Mouse (Mus musculus) limb, embryonic 14.5 days (tissue): ENCODE results near the gene Cdk19. TPM values are rescaled to one million over a fixed set of nuclear protein-coding genes. Genes with fewer than 3 reads are reported as not detected.

Source experiments
- ATAC-seq: fragments of 200-750 bp; cut with Nextera tagmentation; 2 replicates; pipeline ENCODE4 v1.8.0; 2017; ENCODE audit warnings: low read depth, moderate number of reproducible peaks, moderate TSS enrichment; ENCODE audit not compliant: low FRiP score
- DNase-seq: peaks from one replicate; pipeline ENCODE4 v3.0.0-alpha.2; 2015; ENCODE audit warnings: low spot score
- H3K27ac ChIP-seq: fragments of 300-500 bp; sonication (generic); replicated peaks from 2 replicates; pipeline ENCODE4 v1.5.1; 2014; ENCODE audit warnings: low read depth, mild to moderate bottlenecking, low read length, moderate library complexity, mixed read lengths
- H3K27me3 ChIP-seq: fragments of 300-500 bp; sonication (generic); 2 replicates; pipeline ENCODE4 v1.6.1; 2014; ENCODE audit warnings: low read length, mixed read lengths; ENCODE audit not compliant: control insufficient read depth, insufficient read depth
- H3K36me3 ChIP-seq: fragments of 300-500 bp; sonication (generic); 2 replicates; pipeline ENCODE4 v1.6.1; 2014; ENCODE audit warnings: mild to moderate bottlenecking, low read length, moderate library complexity, mixed read lengths; ENCODE audit not compliant: control insufficient read depth, insufficient read depth
- H3K4me1 ChIP-seq: fragments of 300-500 bp; sonication (generic); 2 replicates; pipeline ENCODE4 v1.6.1; 2014; ENCODE audit warnings: antibody characterized with exemption, low read length, mixed read lengths; ENCODE audit not compliant: control insufficient read depth, insufficient read depth
- H3K4me2 ChIP-seq: fragments of 300-500 bp; sonication (generic); replicated peaks from 2 replicates; pipeline ENCODE4 v1.6.1; 2014; ENCODE audit warnings: low read depth, mild to moderate bottlenecking, low read length, moderate library complexity; ENCODE audit not compliant: severe bottlenecking
- H3K4me3 ChIP-seq: fragments of 300-500 bp; sonication (generic); replicated peaks from 2 replicates; pipeline ENCODE4 v1.5.1; 2014; ENCODE audit warnings: low read length
- H3K9ac ChIP-seq: fragments of 300-500 bp; sonication (generic); 2 replicates; pipeline ENCODE4 v1.6.1; 2014; ENCODE audit warnings: mild to moderate bottlenecking, low read depth, low read length, moderate library complexity; ENCODE audit not compliant: severe bottlenecking
- H3K9me3 ChIP-seq: fragments of 300-500 bp; sonication (generic); 2 replicates; pipeline ENCODE4 v1.6.1; 2016; ENCODE audit warnings: low read length; ENCODE audit not compliant: control insufficient read depth
- POLR2A ChIP-seq: fragments of 200-500 bp; IDR thresholded peaks from 2 replicates; pipeline ENCODE4 v1.8.0; 2012; ENCODE audit warnings: inconsistent platforms, mild to moderate bottlenecking, moderate library complexity, borderline replicate concordance; ENCODE audit not compliant: insufficient read depth, insufficient read length; ENCODE audit errors: extremely low read depth
- WGBS: fragments of 180-500 bp; shearing (Covaris S2); extraction: QIAGEN DNeasy Blood & Tissue Kit; methylation state at CpG from one replicate; pipeline ENCODE4 v1.1.7; 2014; 5-methylcytosine and 5-hydroxymethylcytosine counted together
- polyA plus RNA-seq, 2 experiments: library from polyadenylated mRNA; depleted of rRNA in 1 of 2; stranded (reverse) in 1 of 2; unstranded in 1 of 2; fragments of >200 nt; fragmentation: Nextera tagmentation in 1 of 2; extraction: Ambion mirVana in 1 of 2; gene quantifications; 2 replicates each; pipeline versions ENCODE4 v1.2.1 to v1.2.3; 2012 to 2014

Cdk19 gene
- polyA plus RNA-seq, 2 experiments = 12.2 to 13.5 TPM

DNA sequence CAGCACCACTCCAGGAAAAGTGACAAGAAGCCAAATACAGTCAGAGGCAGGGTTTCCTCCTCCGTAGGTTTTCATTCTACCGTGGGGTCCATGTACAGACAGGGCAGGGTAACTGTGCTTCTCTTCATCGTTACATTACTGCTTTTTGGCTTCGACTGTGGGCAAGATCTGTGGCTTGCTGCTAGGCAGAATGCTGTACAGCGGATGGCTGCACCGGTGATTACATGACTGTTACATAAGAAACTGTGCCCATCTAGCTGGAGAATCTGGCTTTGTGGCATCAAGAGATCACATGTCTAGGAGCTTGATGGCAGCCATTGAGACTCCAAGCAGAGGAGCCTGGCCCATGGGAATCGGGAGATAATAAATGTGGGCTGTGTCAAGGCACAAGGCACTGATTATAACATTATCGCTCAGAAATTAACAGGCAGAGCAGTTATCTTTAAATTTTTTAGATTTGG, 187.0 kb downstream of the Cdk19 start:
- no peak for TF ChIP-seq POLR2A
- Histone ChIP-seq H3K36me3 (no peaks in the 10 kb centered on the region), H3K27ac (no peak overlapping the region), H3K27me3 (no peaks in the 10 kb centered on the region), H3K4me2 (no peak overlapping the region), H3K9me3 (no peaks in the 10 kb centered on the region), H3K9ac (no peak overlapping the region), H3K4me3 (no peak overlapping the region), H3K4me1 (peaks cover 15% of the 10 kb centered on the region; the same call in 1 of the 2 replicates)
- DNase-seq (no peak), ATAC-seq (no peak)
- 74% methylated on average over 8 of the region's 8 CpGs for WGBS

DNA sequence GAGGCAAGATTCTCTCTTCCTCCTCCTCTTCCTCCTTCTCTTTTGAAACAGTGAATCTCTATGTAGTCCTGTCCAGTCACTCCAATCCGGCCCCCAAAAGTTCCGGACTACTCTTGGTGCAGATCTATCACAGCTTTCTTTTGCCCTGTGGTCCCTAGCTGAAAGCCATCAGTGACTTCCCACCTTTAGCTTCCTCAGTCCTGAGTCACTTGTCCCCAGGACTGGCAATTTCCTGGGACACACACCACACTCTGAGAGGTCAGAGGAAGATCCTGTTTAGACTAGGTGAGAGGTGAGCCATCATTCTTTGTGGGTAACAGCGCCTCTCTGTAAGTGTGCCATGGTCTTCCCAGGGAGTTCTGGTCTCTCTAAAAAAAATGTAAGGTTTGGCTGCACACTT, 187.6 kb downstream of the Cdk19 start:
- no peak overlapping the region for H3K4me2 ChIP-seq

GRCm38 (mm10) chr10:40527573-40527972, 188.2 kb downstream of the Cdk19 start:
- DNase-seq (no peak), ATAC-seq (no peak)
- H3K9ac ChIP-seq = no peak overlapping the region
- TF ChIP-seq POLR2A = no peak
- no peak overlapping the region for H3K27ac ChIP-seq
- H3K4me1 ChIP-seq = peaks cover 15% of the 10 kb centered on the region; the same call in 1 of the 2 replicates
- 19% methylated on average over 8 of the region's 8 CpGs for WGBS
- no peaks in the 10 kb centered on the region for H3K36me3 ChIP-seq
- no peaks in the 10 kb centered on the region for H3K27me3 ChIP-seq
- H3K4me2 ChIP-seq = no peak overlapping the region
- H3K4me3 ChIP-seq = no peak overlapping the region
- H3K9me3 ChIP-seq = no peaks in the 10 kb centered on the region; the same call in 1 of the 2 replicates

More for the DNA sequence above, 187.6 kb downstream of the Cdk19 start:
- ATAC-seq (no peak), DNase-seq (no peak)
- 85% methylated on average over 3 of the region's 3 CpGs for WGBS
- H3K9me3 ChIP-seq = no peaks in the 10 kb centered on the region; the same call in 1 of the 2 replicates
- H3K9ac ChIP-seq = no peak overlapping the region
- H3K4me1 ChIP-seq = peaks cover 15% of the 10 kb centered on the region; the same call in 1 of the 2 replicates
- no peak for TF ChIP-seq POLR2A
- no peak overlapping the region for H3K27ac ChIP-seq
- H3K27me3 ChIP-seq = no peaks in the 10 kb centered on the region
- no peaks in the 10 kb centered on the region for H3K36me3 ChIP-seq
- no peak overlapping the region for H3K4me3 ChIP-seq

- Histone ChIP-seq H3K4me3 (no peak overlapping the region), H3K36me3 (no peaks in the 10 kb centered on the region), H3K9me3 (no peaks in the 10 kb centered on the region; the same call in 1 of the 2 replicates), H3K9ac (no peak overlapping the region), H3K4me1 (peaks cover 15% of the 10 kb centered on the region; the same call in 1 of the 2 replicates), H3K27ac (no peak overlapping the region), H3K4me2 (no peak overlapping the region), H3K27me3 (no peaks in the 10 kb centered on the region)
- ATAC-seq = no peak
- TF ChIP-seq POLR2A = no peak
- no peak for DNase-seq
- 35% methylated on average over 8 of the region's 10 CpGs for WGBS
Measured at GRCm38 (mm10) chr10:40528668-40529067, 189.3 kb downstream of the Cdk19 start.

DNA sequence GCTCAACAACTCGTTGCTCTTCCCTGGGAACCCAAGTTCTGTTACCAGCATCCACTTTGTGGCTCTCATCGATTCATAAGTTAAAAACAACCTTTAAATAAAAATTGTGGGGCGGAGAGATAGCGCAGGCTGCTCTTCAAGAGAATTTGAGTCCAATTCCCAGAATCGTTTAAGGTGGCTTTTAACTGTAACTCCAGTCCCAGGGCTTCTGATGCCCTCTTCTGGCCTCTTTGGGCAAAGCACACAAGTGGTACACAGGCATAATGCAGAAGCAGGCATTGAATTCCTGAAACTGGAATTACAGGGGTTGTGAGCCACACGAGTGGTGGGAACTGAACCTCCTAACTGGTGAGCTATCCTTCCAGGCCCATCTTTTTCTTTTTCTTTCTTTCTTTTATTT, 190.3 kb downstream of the Cdk19 start:
- Histone ChIP-seq H3K4me2 (no peak overlapping the region), H3K9ac (no peak overlapping the region), H3K27ac (no peak overlapping the region), H3K4me3 (no peak overlapping the region), H3K36me3 (no peaks in the 10 kb centered on the region), H3K27me3 (no peaks in the 10 kb centered on the region), H3K4me1 (peaks cover 11% of the 10 kb centered on the region; the same call in 1 of the 2 replicates), H3K9me3 (no peaks in the 10 kb centered on the region; the same call in 1 of the 2 replicates)
- no peak for DNase-seq
- TF ChIP-seq POLR2A = no peak
- no peak for ATAC-seq
- 55% methylated on average over 6 of the region's 6 CpGs for WGBS
